Mouse (Mus musculus): ENCODE measurements around the gene Adamtsl3.

The Adamtsl3 gene

DNA sequence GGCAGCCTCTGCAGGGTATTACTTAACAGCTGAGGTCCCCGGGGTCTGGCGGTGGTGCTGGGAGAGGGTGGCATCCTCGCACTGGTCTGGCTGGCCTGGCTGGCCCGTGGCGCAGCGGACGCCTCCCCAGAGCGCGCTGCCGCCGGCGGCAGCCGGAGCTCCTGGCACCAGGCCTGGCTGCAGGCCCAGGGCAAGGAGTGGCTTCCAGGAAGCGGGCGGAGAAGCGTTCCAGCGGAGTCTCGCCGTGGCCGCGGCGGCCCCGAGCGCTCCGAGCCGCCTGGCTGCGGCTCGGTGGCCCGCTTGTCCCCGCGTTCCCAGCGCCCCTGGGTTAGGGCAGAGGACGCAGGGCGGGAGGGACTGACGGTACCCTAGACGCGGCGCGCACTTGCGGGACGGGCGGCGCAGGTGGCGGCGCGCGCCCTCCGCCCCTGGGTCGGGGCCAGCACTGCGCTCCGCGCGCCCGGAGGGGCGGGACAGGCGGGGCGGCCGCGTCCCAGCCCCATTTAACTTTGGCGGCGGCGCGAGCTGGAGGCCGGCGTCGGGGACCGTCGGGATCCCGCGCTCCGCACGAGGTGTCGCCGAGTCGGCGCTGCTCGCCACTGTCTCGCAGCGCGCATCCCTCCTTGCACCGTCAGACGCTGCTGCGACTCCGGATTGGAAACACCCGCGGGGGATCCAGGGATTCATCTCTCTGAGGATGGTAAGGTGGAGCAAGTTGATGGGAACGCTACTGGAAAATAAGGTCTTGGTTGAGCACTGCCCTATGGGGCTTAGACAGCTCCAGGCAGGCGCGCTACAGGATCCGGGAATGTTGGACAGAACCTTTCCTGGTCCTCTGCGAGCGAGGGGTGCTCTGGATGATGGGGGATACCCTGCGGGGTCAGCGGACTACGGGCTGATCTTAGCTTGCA, at the start of gene Adamtsl3:
Gene Adamtsl3, plus strand, starts transcription at position 484 of the 911 bp plus-strand sequence.
- peak; percentile 97 for DNase-seq

DNA sequence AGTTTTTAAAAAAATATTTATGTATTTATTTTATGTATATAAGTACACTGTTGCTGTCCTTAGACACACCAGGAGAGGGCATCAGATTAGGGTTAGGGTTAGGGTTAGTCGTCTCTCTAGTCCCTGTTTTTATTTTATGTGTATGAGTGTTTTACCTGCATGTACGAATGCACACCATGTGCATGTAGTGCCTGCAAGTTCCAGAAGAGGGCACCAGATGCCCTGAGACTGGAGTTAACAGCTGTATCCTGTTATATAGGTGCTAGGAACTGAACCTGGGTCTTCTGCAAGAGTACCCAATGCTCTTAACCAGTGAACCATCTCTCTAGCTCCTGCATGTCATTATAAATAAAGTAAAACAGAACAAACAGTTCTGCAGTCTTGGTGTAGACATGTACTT, 48.3 kb upstream of the Adamtsl3 start:
- DNase-seq: no peak

DNA sequence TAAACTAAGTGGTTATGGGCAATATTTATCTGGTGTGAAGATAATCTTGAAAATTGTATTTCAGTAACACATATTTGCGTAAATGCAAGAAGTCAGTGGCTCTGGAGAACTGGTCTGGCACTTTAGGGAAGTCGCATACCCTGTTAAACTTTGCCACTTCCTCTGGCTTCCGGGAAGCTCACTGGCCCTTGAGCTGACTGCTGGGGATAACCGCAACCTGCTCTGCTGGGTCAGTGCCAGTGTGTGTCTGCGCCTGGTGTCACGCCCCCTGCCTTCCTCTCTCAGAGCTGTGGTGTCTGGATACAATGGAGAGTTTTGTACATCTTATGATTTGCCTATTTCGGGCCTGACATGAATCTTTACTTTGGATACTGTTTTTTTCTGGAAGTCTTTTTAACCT, 42.1 kb upstream of the Adamtsl3 start:
- no peak for DNase-seq

DNA sequence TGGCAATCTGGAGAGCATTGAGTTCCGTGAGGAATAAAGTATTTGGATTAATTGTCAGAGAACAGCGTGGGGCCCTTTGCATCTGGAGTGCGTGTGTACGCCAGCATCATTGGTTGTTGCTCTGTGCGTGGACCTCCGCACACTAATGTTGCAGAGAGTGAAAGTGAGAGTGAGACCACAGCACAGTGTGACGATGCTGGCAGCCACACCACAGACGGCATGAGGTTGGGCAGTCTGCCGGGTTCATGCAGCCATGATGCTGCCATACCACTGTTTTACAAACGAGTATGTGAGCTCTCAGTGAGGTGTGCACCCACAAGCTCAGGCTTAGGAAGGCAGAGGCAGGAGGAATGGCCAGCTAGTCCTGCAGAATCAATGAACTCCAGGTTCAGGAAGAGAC, 41.4 kb upstream of the Adamtsl3 start:
- DNase-seq: no peak

DNA sequence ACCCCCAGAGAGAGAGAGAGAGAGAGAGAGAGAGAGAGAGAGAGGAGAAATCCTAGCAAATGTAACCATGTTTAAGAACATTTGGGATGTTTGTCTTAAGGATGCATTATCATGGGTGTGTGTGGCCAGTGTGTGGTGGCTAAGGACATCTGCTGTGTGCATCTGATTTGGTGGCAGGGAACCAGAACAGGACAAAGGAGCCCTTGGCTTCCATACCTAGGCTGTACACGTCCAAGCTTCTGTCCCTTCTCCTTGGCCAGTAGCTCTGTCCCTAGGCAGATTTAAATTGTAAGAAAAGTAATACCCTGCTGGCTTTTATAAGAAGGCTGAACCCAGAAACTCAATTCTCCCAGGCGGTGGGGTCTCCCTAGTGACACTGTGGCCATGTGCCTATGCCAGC, 40.9 kb upstream of the Adamtsl3 start:
- DNase-seq: no peak

DNA sequence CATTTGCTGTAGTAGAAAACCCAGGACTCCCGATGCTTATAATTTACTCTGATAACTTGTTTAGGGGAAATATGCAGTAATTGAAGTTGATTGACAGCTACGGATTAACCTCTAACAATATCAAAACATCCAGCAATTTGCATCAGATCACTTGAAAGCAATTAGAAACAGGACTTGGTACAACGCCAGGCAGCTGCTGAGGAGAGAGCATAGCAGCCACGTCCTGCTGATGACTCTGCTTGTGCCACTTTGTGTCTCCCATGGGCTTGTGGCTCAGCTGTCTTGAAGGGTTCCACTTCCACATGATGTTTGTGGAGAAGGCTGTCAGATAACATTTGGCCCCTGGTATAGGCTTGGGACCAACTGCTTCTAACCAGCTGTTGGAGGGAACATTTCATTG, 27.1 kb upstream of the Adamtsl3 start:
- no peak for DNase-seq

DNA sequence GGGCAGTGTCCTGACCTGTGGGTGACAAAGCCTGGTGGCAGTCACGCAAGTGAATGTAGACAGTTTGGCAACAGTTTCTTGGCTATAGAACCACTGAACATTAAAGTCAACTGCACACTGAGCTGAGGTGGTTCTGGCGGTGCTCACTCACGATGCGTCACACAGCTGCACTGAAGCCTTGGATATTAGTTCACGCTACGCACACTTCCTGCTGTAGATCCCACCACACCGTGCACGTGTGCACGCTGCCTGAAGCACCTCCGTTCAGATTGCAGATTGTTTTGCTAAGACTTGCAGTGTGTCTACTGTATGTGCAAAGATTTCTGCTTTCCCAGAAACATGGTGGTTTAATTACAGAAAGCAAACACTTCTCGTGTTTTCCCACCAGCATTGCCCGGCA, 17.0 kb upstream of the Adamtsl3 start:
- no peak for DNase-seq

DNA sequence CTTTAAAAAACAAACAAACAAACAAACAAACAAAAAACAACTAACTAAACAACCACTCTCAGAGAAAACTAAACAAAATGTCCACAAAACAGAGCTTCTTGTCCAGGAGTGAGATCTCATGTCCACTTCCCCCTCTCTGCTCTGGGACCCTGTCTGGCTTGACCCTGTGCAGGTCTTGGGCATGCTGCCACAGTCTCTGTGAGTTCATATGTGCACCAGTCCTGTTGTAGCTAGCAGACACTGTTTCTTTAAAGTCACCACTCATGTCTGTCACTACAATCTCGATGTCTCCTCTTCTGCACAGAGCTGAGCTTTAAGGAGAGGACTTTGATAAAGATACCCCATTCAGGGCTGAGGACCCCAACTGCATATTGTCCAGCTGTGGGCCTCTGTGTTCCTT, 8.9 kb upstream of the Adamtsl3 start:
- peak; percentile 67 for DNase-seq

DNA sequence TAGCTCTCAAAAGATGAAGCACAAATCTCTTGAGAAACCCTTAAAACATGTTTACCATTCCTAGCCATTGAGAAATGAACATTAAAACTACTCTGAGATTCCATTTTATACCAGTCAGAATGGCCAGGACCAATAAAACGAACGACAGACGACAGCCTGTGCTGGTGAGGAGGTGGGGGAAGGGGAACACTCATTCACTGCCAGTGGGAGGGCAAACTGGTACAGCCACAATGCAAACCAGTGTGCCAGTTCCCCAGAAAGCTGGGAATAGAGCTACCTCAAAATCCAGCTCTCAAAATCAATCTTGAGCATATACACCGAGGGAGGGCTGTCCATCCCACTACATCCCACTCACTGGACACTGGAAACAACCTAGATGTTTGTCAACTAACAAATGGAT, 8.3 kb upstream of the Adamtsl3 start:
- DNase-seq: peak; percentile 45

DNA sequence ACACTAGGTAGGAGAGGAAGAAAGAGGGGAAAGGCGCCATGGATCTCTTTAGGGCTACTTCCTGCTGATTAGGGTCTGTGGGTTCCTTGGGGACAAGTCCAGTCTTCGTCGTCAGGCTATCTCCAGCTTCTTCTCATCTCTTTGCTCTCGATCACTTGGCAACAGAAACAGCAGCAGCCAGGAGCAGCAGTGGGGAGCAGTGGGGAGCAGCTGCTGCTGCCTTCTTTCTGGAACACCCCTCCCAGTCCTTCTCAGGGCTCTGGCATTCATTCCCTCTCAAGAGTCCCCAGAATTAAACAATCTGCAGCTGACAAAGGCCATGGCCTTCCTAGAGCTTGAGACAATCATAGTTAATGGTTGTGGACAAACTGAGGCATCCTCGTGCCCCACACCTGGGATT, 7.6 kb upstream of the Adamtsl3 start:
- DNase-seq: peak; percentile 81

DNA sequence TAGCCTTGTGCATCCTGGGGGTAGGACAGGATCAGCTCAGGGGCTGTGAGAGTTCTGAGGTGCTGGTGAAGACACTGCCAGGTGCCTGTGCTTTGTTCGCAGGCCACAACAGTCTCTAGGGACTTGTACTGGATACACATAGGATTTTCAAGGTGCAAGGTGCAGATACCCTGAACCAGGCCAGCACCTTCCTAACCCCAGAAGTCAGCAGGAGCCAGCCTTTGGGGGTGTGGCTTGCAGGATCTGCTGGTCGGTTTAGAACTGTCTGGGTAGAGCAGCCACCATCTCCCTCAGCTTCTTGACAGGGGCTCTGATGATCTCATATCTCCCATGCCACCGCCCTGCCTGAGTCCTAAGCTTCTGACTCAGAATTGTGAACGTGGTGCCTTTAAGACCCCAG, 5.7 kb upstream of the Adamtsl3 start:
- DNase-seq: peak; percentile 82

DNA sequence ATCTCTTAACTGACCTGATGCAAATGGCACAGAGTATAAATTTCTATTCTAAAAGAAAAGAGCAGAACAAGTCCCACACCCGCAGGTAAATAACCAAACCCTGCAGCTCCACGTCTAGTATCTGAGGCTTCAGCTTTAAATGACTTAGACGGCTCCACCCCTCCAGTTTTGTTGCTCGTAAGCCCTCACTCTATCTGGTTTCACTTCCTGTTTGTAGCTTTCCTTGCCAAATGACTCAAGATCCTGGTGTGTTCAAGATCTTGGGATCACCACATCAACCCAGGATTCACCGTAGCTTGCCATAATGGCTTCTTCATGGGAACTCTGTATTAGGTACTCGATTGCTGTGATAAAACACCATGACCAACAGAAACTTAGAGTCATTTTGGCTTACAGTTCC, 4.6 kb upstream of the Adamtsl3 start:
- peak; percentile 84 for DNase-seq

DNA sequence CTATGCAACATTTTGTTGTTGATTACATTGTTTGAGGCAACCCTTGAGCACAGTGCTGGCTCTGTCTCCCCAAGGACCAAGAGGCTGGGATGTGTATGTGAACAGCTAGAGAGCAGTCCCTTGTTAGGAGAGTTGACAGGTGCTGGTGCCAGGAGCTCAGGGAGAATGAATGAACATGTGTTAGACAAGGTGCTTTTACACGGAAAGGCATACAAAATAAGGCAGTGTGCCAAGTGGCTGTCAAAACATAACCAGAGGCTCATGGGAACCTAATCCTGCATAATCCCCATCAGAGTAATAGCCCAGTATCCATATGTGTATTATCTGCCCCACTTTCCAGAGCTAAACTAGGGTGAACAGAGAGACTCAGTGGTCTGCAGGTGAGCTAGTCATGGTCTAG, 1.5 kb upstream of the Adamtsl3 start:
- peak; percentile 51 for DNase-seq

DNA sequence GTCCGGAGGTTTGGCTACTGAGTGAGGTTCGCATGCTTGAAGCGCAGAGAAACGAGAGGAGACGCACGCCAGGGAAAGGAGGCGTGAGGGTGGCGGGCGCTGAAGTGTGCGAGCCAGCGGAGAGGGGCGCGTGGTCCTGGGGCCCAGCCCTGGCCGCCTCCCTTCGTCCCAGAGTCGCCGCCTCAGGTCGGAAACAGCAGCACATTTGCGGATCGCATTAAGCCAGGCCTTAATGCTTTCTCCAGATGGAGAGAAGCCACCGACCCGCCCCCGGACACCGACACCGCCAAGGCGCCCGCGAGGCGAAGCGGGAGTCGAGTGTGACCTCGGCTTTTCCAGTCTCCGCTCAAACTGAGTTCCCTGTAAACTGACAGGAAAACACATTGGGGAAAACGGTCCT, 638 bp downstream of the Adamtsl3 start:
- DNase-seq: peak; percentile 98

DNA sequence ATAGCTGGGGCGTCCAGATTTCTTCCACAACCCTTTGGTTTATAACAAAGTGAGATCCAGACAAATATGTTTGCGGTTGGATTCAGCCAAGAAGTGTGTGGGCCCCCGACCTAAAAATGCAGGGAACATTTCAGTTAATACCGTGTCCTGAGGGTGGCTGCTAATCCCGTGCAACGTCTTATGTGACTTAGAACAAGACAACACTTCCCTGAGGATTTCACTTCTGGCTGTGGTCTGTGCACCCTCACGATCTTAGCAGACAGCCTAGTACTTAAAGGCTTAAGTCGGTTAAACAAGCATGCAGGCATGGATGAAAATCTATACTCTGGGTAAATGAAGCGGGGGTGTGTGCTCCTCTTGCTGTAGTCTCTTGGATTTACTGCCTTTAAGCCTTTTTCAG, 2.6 kb downstream of the Adamtsl3 start:
- peak; percentile 64 for DNase-seq

DNA sequence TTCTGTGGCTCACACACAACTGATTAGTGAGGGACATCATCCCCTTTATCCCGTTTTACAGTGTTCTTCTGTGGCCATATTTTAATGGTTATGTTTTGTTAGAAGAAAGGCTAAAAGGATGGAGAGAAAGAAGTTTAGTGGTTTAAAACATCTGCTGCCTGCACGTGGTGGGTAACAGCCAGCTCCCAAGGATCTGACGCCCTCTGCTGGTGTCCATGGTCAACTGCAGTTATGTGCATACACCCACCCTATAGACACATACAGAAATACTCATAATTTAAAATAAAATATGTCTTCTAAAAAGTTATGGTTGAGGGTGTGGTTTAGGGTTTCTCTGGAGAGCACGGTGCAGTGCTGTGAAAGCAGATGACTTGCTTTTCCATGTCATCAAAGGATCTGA, 3.0 kb downstream of the Adamtsl3 start:
- peak; percentile 74 for DNase-seq

DNA sequence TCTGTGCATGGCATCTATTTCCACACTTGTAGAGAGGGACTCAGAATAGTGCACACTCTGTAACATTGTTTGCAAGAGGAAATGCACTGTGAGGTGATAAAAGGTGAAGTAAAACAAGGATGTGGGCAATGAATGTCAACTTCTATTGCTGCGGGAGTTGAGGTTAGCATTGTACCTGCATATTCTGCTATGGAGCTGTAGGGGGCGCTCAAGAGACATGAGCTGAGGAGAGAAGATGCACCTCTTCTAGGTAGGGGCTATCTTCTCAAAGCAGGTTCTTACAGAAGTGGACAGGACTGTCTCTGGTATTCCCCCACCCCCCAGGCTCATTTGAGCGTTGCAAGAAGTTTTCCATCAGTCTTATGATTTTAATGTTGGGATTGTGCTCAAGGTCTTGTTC, 3.7 kb downstream of the Adamtsl3 start:
- DNase-seq: peak; percentile 83

DNA sequence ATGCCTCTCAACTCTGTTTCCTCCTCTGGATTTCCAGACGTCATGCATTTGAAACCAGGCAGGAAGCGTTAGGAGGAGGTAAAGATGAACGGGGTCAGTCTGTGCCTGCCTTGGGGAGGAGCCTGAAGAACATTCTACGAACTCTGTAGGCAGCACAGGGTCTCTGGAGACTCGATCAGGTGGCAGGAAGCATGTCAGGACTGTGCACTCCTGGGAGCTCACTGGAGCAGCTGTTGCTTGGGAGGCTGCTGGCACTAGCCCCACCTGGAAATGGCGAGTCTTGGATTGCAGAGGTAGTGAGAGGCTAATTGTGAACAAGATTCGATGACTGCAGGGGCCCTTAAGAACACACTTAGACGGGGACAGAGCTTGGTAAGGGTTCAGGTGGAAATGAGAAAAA, 6.0 kb downstream of the Adamtsl3 start:
- DNase-seq: peak; percentile 97

DNA sequence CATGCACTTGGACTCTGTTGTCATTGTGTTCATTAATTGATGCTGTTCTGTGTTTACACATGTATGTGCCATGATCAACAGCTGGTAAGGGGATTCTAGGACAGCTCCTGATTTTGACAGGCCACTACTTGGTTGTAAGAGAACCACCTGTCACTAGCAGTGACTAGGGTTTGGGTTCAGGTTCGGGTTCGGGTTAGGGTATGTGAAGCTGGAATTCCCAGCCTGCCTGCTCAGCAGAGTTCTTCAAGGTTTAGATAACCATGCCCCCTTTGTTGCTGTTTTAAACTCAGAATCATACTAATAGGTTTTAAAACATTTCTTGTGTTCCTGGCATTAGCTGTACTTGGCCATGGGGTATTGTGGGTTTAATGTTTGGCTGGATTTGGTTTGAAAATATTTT, 11.2 kb downstream of the Adamtsl3 start:
- peak; percentile 51 for DNase-seq

DNA sequence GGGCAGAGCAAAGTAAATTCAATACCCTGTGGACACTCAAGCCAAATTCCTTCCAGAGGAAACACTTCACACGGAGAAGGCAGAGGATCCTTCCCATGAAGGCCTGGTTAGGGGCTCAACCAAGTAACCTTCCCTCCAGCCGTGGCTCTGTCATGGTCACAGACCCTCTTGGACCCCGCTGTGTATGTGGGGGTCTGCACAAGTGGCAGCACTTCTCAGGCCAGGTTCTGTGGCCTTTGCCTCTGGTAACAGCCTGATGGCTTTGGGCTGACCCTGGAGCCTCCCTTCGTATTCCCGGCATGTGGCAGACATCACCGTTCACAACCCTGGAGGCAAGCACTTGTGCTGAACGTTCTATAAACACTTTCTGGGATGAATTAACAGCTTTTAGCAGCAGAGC, 14.3 kb downstream of the Adamtsl3 start:
- DNase-seq: peak; percentile 85

DNA sequence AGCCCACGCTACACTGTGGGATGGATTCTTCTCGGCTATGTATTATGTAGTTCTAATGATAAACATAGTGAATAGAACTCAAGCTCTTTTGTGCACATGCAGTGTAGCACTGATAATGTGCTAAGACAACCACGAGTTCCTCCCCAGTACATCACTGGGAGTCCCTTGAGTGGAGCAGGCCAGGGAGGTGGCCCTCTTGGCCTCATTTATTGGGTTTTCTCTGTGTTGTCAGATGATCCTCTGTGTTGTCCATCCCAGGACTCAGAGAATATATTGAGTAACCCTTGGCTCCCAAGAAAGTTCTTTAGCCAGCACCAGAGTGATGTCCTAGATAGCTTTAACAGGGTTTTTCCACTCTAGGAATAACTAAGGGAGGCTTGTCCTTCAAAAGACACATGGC, 14.9 kb downstream of the Adamtsl3 start:
- DNase-seq: peak; percentile 94

DNA sequence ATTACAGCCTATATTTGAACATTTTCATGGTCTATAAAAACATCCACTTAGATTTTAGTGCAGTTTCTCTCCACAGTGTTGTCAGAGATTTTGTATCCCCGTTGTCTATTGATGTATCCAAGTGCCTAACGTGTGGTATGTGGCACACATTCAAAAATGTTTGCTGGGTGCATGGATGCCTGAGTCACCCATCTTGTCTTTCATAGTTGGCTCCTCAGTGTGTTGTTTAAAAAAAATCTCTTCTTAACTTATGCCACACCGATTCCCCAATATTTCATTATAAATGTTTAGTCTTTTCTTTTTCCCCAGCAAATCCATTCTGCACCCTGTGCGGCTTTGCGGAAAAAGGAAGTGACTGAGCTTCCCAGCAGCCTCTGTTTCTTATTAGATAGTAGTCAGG, 23.7 kb downstream of the Adamtsl3 start:
- DNase-seq: no peak

DNA sequence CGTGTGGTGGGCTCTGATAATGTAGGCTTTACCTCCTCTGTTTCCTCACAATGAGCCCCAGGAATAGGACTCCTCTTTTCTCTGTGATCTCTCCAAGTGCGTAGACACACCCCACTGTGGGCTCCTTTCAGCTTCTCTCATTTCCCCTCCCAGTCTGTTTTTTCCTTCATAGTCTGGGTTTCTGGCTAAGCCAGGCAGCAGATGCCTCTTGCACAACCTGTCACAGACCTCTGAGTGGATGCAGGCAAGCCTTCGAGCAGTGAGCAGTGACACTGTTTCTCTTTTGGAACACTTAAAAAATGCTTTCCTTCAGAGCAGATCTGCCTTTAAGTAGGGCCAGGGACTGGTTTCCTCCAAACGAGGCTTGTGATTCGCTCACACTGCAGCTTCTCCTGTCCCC, 24.2 kb downstream of the Adamtsl3 start:
- DNase-seq: peak; percentile 97

DNA sequence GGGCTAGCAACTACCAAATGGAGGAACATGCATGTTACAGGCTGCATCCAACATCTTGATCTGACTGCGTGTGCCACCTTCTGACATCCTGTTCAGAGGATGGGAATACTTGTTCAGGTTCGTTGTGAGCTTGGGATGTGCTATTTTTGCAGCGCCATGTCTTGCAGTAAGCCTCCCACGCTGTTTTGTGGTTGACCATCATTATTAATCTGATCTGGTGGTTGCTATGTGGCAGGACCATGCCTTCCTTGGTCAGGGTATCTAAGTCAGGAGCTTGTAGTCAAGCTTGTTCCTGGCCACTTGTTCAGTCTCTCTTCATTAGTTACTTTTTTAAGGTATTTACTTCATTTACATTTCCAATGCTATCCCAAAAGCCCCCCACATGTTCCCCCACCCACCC, 24.7 kb downstream of the Adamtsl3 start:
- peak; percentile 82 for DNase-seq

DNA sequence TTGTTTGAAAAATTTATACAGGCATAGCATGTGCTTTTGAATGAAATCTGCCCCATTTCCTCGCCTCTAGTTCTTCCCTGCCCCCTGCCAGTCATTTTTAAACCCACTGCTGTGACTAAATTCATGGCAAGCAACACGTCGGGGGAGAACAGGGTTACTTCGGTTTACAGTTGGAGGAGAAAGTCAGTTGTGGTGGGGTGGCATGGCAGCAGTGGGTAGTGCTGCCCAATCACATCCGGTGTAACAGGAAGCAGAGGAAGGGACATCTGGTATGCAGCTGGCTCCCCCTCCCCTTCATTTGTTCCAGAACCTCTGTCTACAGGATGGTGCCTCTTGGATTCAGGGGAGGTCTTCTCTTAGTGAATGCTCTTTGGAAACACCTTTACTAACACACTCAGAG, 25.6 kb downstream of the Adamtsl3 start:
- peak; percentile 59 for DNase-seq
